Mouse (Mus musculus): ENCODE measurements around the gene Babam2. TPM values are rescaled to one million over a fixed set of nuclear protein-coding genes. Genes with fewer than 3 reads are reported as not detected.

Babam2 gene
- polyA plus RNA-seq, 1 experiment from 2014 or later = 45.9 TPM

GRCm38 (mm10) chr5:32124957-32125356 is 427.5 kb downstream of the Babam2 start:
- H3K4me1 ChIP-seq (ENCODE audit: control insufficient read depth, insufficient read depth, low read length) = no peaks in the 10 kb centered on the region
- no peaks in the 10 kb centered on the region for H3K9me3 ChIP-seq (ENCODE audit: control insufficient read depth, low read length)
- no peak overlapping the region for H3K27ac ChIP-seq (ENCODE audit: low read depth, low read length)
- H3K36me3 ChIP-seq (ENCODE audit: control insufficient read depth, insufficient read depth, low read length) = no peaks in the 10 kb centered on the region
- no peaks in the 10 kb centered on the region for H3K27me3 ChIP-seq (ENCODE audit: control insufficient read depth, insufficient read depth, low read length)
- no peak overlapping the region for H3K4me2 ChIP-seq
- ATAC-seq (ENCODE audit: low FRiP score) (no peak), DNase-seq (ENCODE audit: low spot score, missing footprints) (no peak)
- WGBS = 88% methylated on average over 6 of the region's 6 CpGs
- no peak overlapping the region for H3K9ac ChIP-seq (ENCODE audit: low read length)
- H3K4me3 ChIP-seq (ENCODE audit: low read depth, low read length) = no peak overlapping the region

- H3K27me3 ChIP-seq (ENCODE audit: control insufficient read depth, insufficient read depth, low read length) = peaks cover 11% of the 10 kb centered on the region
- H3K27ac ChIP-seq (ENCODE audit: low read depth, low read length) = no peak overlapping the region
- no peaks in the 10 kb centered on the region for H3K36me3 ChIP-seq (ENCODE audit: control insufficient read depth, insufficient read depth, low read length)
- H3K4me1 ChIP-seq (ENCODE audit: control insufficient read depth, insufficient read depth, low read length) = no peaks in the 10 kb centered on the region
- H3K9ac ChIP-seq (ENCODE audit: low read length) = no peak overlapping the region
- H3K4me3 ChIP-seq (ENCODE audit: low read depth, low read length) = no peak overlapping the region
- DNase-seq (ENCODE audit: low spot score, missing footprints) = no peak
- no peak for ATAC-seq (ENCODE audit: low FRiP score)
- no peak overlapping the region for H3K4me2 ChIP-seq
- WGBS = 74% methylated on average over 3 of the region's 3 CpGs
- H3K9me3 ChIP-seq (ENCODE audit: control insufficient read depth, low read length) = no peaks in the 10 kb centered on the region
These were observed 429.7 kb downstream of the Babam2 start for GRCm38 (mm10) chr5:32127226-32127625.

- peaks cover 18% of the 10 kb centered on the region for H3K27me3 ChIP-seq (ENCODE audit: control insufficient read depth, insufficient read depth, low read length)
- WGBS = 57% methylated on average over 3 of the region's 3 CpGs
- no peak overlapping the region for H3K4me3 ChIP-seq (ENCODE audit: low read depth, low read length)
- DNase-seq (ENCODE audit: low spot score, missing footprints) = no peak
- no peak overlapping the region for H3K27ac ChIP-seq (ENCODE audit: low read depth, low read length)
- ATAC-seq (ENCODE audit: low FRiP score) = no peak
- H3K36me3 ChIP-seq (ENCODE audit: control insufficient read depth, insufficient read depth, low read length) = no peaks in the 10 kb centered on the region
- H3K9ac ChIP-seq (ENCODE audit: low read length) = no peak overlapping the region
- 0 out of 2 replicates have a peak, but pooled peaks cover 3% of the 10 kb centered on the region for H3K4me1 ChIP-seq (ENCODE audit: control insufficient read depth, insufficient read depth, low read length)
- no peaks in the 10 kb centered on the region for H3K9me3 ChIP-seq (ENCODE audit: control insufficient read depth, low read length)
- H3K4me2 ChIP-seq = no peak overlapping the region
These were observed 430.4 kb downstream of the Babam2 start for GRCm38 (mm10) chr5:32127927-32128326.

GRCm38 (mm10) chr5:32132971-32133501 is 435.6 kb downstream of the Babam2 start:
- no peaks in the 10 kb centered on the region for H3K9me3 ChIP-seq (ENCODE audit: control insufficient read depth, low read length)
- H3K4me1 ChIP-seq (ENCODE audit: control insufficient read depth, insufficient read depth, low read length) = peaks cover 13% of the 10 kb centered on the region
- H3K4me2 ChIP-seq = peak overlapping the region; percentile 89
- H3K36me3 ChIP-seq (ENCODE audit: control insufficient read depth, insufficient read depth, low read length) = no peaks in the 10 kb centered on the region
- ATAC-seq (ENCODE audit: low FRiP score) (peak; percentile 64), DNase-seq (ENCODE audit: low spot score, missing footprints) (peak; percentile 93)
- H3K27ac ChIP-seq (ENCODE audit: low read depth, low read length) = no peak overlapping the region
- H3K4me3 ChIP-seq (ENCODE audit: low read depth, low read length) = peak overlapping the region; percentile 44
- under 1% methylated on average over 47 of the region's 48 CpGs for WGBS
- H3K27me3 ChIP-seq (ENCODE audit: control insufficient read depth, insufficient read depth, low read length) = peaks cover 61% of the 10 kb centered on the region
- H3K9ac ChIP-seq (ENCODE audit: low read length) = peak overlapping the region; percentile 58

- under 1% methylated on average over 20 of the region's 20 CpGs for WGBS
- H3K36me3 ChIP-seq (ENCODE audit: control insufficient read depth, insufficient read depth, low read length) = no peaks in the 10 kb centered on the region
- peak overlapping the region; percentile 44 for H3K4me3 ChIP-seq (ENCODE audit: low read depth, low read length)
- ATAC-seq (ENCODE audit: low FRiP score) = 0 out of 2 replicates have a peak, but pooled peaks have one; percentile 35
- no peak overlapping the region for H3K27ac ChIP-seq (ENCODE audit: low read depth, low read length)
- peaks cover 65% of the 10 kb centered on the region for H3K27me3 ChIP-seq (ENCODE audit: control insufficient read depth, insufficient read depth, low read length)
- peak; percentile 92 for DNase-seq (ENCODE audit: low spot score, missing footprints)
- peak overlapping the region; percentile 89 for H3K4me2 ChIP-seq
- H3K9ac ChIP-seq (ENCODE audit: low read length) = peak overlapping the region; percentile 58
- peaks cover 13% of the 10 kb centered on the region for H3K4me1 ChIP-seq (ENCODE audit: control insufficient read depth, insufficient read depth, low read length)
- no peaks in the 10 kb centered on the region for H3K9me3 ChIP-seq (ENCODE audit: control insufficient read depth, low read length)
These were observed 436.1 kb downstream of the Babam2 start for GRCm38 (mm10) chr5:32133549-32134004.

GRCm38 (mm10) chr5:32134051-32134732 is 436.7 kb downstream of the Babam2 start:
- Histone ChIP-seq H3K27me3 (ENCODE audit: control insufficient read depth, insufficient read depth, low read length) (peaks cover 69% of the 10 kb centered on the region), H3K9me3 (ENCODE audit: control insufficient read depth, low read length) (no peaks in the 10 kb centered on the region), H3K36me3 (ENCODE audit: control insufficient read depth, insufficient read depth, low read length) (no peaks in the 10 kb centered on the region), H3K27ac (ENCODE audit: low read depth, low read length) (no peak overlapping the region), H3K4me2 (peak overlapping the region; percentile 92), H3K4me1 (ENCODE audit: control insufficient read depth, insufficient read depth, low read length) (peaks cover 13% of the 10 kb centered on the region), H3K4me3 (ENCODE audit: low read depth, low read length) (peak overlapping the region; percentile 53; the same call in 1 of the 2 replicates), H3K9ac (ENCODE audit: low read length) (no peak overlapping the region)
- 2% methylated on average over 21 of the region's 21 CpGs for WGBS
- DNase-seq (ENCODE audit: low spot score, missing footprints) (peak; percentile 93), ATAC-seq (ENCODE audit: low FRiP score) (no peak)

Small RNA genes within 50 kb of the gene (microRNA-seq; reads per million reads assigned to microRNA genes)
- not detected for gene Mir3473e

Other genes starting within 250 kb of the Babam2 start
- 78.5 and 81.4 TPM in 2 replicates for gene Zfp512, start 245.3 kb upstream of the Babam2 start, polyA plus RNA-seq (2014; fragmentation: Nextera tagmentation; extraction: Ambion mirVana)
- not detected in 2 replicates for gene 4930548H24Rik, start 211.9 kb upstream of the Babam2 start, polyA plus RNA-seq (2014; fragmentation: Nextera tagmentation; extraction: Ambion mirVana)
- gene Gpn1, start 202.9 kb upstream of the Babam2 start, polyA plus RNA-seq (2014; fragmentation: Nextera tagmentation; extraction: Ambion mirVana) = 70.9 and 71.2 TPM in 2 replicates
- 26.2 and 32.0 TPM in 2 replicates for gene Slc4a1ap, start 170.7 kb upstream of the Babam2 start, polyA plus RNA-seq (2014; fragmentation: Nextera tagmentation; extraction: Ambion mirVana)
- 19.2 and 21.4 TPM in 2 replicates for gene Supt7l, start 169.9 kb upstream of the Babam2 start, polyA plus RNA-seq (2014; fragmentation: Nextera tagmentation; extraction: Ambion mirVana)
- 221 and 233 TPM in 2 replicates for gene Mrpl33, start 100.7 kb upstream of the Babam2 start, polyA plus RNA-seq (2014; fragmentation: Nextera tagmentation; extraction: Ambion mirVana)
- gene Rbks, start 57 bp upstream of the Babam2 start, polyA plus RNA-seq (2014; fragmentation: Nextera tagmentation; extraction: Ambion mirVana) = 2.8 and 3.3 TPM in 2 replicates

All from midbrain, embryonic 11.5 days (tissue).